ENCODE assay signal across 13 mouse cellular contexts in genomic region chr6:89047629-89048332, GRCm38 (mm10).
DNase-seq lines count a peak whose midpoint lies in the region; ATAC-seq lines count a peak whose summit lies in the region.
"Had no signal": no experiment of that assay in that cellular context is flagged by ENCODE, and none has a peak within 500 bp of the region (broad histone marks: within the 10 kb centered on the region; RNA-seq: fewer than 3 reads in every experiment).

No protein-coding gene starts in this region.

- DNase-seq in heart, postnatal 4 days = peak; percentile 10
- no peak for DNase-seq in heart, embryonic 10.5 days (ENCODE audit: low spot score)
- no peak for DNase-seq in neural tube, embryonic 10.5 days (ENCODE audit: extremely low spot score, low spot score)
- peak; percentile 61 for DNase-seq in NIH3T3 (ENCODE audit: low read depth)
- DNase-seq in ovary, postnatal 36 days (ENCODE audit: low spot score) = no peak
- DNase-seq: adrenal gland, adult 2 months; kidney, postnatal 36 days; liver, embryonic 13.5 days; lung, postnatal 14 days had no signal

- peaks cover 3% of the 10 kb centered on the region; the same call in 1 of the 2 replicates for H3K4me1 ChIP-seq in heart, embryonic 10.5 days
- no peaks in the 10 kb centered on the region for H3K4me1 ChIP-seq in neural tube, embryonic 13.5 days (replicated peaks)
- H3K4me1 ChIP-seq in midbrain, embryonic 16.5 days (ENCODE audit: control insufficient read depth, insufficient read depth, low read length) = peaks cover 8% of the 10 kb centered on the region
- H3K4me1 ChIP-seq: forebrain, embryonic 15.5 days; liver, embryonic 13.5 days had no signal

- H3K36me3 ChIP-seq in heart, embryonic 10.5 days = no peaks in the 10 kb centered on the region
- no peaks in the 10 kb centered on the region for H3K36me3 ChIP-seq in neural tube, embryonic 13.5 days
- H3K36me3 ChIP-seq in midbrain, embryonic 16.5 days (ENCODE audit: control insufficient read depth, insufficient read depth, low read length) = no peaks in the 10 kb centered on the region
- H3K36me3 ChIP-seq: forebrain, embryonic 15.5 days; liver, embryonic 13.5 days had no signal

- WGBS in heart, embryonic 10.5 days = 54% methylated on average over 6 of the region's 6 CpGs
- 71% methylated on average over 6 of the region's 6 CpGs for WGBS in neural tube, embryonic 13.5 days
- 51% methylated on average over 6 of the region's 6 CpGs for WGBS in midbrain, embryonic 16.5 days

- no peak overlapping the region for H3K4me2 ChIP-seq in neural tube, embryonic 13.5 days
- no peak overlapping the region for H3K4me2 ChIP-seq in midbrain, embryonic 16.5 days (ENCODE audit: low read length)
- H3K4me2 ChIP-seq: forebrain, embryonic 15.5 days; liver, embryonic 13.5 days had no signal

- peaks cover 3% of the 10 kb centered on the region; the same call in 1 of the 2 replicates for H3K27me3 ChIP-seq in heart, embryonic 10.5 days (ENCODE audit: insufficient read depth, poor library complexity, severe bottlenecking)
- no peaks in the 10 kb centered on the region for H3K27me3 ChIP-seq in neural tube, embryonic 13.5 days
- no peaks in the 10 kb centered on the region for H3K27me3 ChIP-seq in midbrain, embryonic 16.5 days (ENCODE audit: control insufficient read depth, insufficient read depth, low read depth, low read length)
- H3K27me3 ChIP-seq: forebrain, embryonic 15.5 days; liver, embryonic 13.5 days had no signal

- no peaks in the 10 kb centered on the region for H3K9me3 ChIP-seq in heart, embryonic 10.5 days
- H3K9me3 ChIP-seq in neural tube, embryonic 13.5 days = no peaks in the 10 kb centered on the region
- H3K9me3 ChIP-seq in midbrain, embryonic 16.5 days (replicated peaks; ENCODE audit: control insufficient read depth, low read length, poor library complexity, severe bottlenecking) = 0 out of 2 replicates have a peak, but pooled peaks cover 2% of the 10 kb centered on the region
- H3K9me3 ChIP-seq: forebrain, embryonic 15.5 days; liver, embryonic 13.5 days had no signal

- 0 out of 2 replicates have a peak, but pooled peaks have one; percentile 36 for ATAC-seq in neural tube, embryonic 13.5 days (ENCODE audit: low read depth)
- peak; percentile 60; the same call in 1 of the 2 replicates for ATAC-seq in midbrain, embryonic 16.5 days
- ATAC-seq: forebrain, embryonic 15.5 days; inflammation-experienced regulatory T-cells, adult 6 months had no signal

- H3K27ac ChIP-seq in heart, embryonic 10.5 days = no peak overlapping the region; the same call in 1 of the 2 replicates
- no peak overlapping the region for H3K27ac ChIP-seq in neural tube, embryonic 13.5 days (replicated peaks)
- peak overlapping the region; percentile 52 for H3K27ac ChIP-seq in midbrain, embryonic 16.5 days (ENCODE audit: low read length)
- H3K27ac ChIP-seq: forebrain, embryonic 15.5 days; liver, embryonic 13.5 days had no signal

- H3K9ac ChIP-seq in neural tube, embryonic 13.5 days = no peak overlapping the region
- H3K9ac ChIP-seq in midbrain, embryonic 16.5 days (ENCODE audit: low read depth, low read length) = no peak overlapping the region
- H3K9ac ChIP-seq: forebrain, embryonic 15.5 days; liver, embryonic 13.5 days had no signal

- H3K4me3 ChIP-seq in heart, embryonic 10.5 days = no peak overlapping the region
- H3K4me3 ChIP-seq in neural tube, embryonic 13.5 days = no peak overlapping the region
- H3K4me3 ChIP-seq in midbrain, embryonic 16.5 days (ENCODE audit: low read depth, low read length) = no peak overlapping the region
- H3K4me3 ChIP-seq: forebrain, embryonic 15.5 days; liver, embryonic 13.5 days had no signal

Comparison
In these comparisons a context has a peak if more than half of its experiments do, and no peak if none do; other contexts are left out.
1. DNase-seq: peak in heart, postnatal 4 days (single experiment) and NIH3T3 (single experiment); none in heart, embryonic 10.5 days (single experiment), neural tube, embryonic 10.5 days (single experiment) and ovary, postnatal 36 days (single experiment).